Mouse (Mus musculus) E14TG2a.4 (cell line): Measurements from ENCODE around the gene Tmcc1.

ENCODE experiments used
- H3K27me3 ChIP-seq: 2 replicates; pipeline ENCODE4 v1.6.1; 2014; ENCODE audit warnings: low read length, control low read depth; ENCODE audit not compliant: insufficient read depth
- H3K36me3 ChIP-seq: 2 replicates; pipeline ENCODE4 v1.6.1; 2014; ENCODE audit warnings: low read length, control low read depth; ENCODE audit not compliant: insufficient read depth
- H3K4me1 ChIP-seq: replicated peaks from 2 replicates; pipeline ENCODE4 v1.6.1; 2014; ENCODE audit warnings: low read depth, low read length, control low read depth
- H3K4me3 ChIP-seq: replicated peaks from 2 replicates; pipeline ENCODE4 v1.5.1; 2014; ENCODE audit warnings: mild to moderate bottlenecking, low read length
- H3K9me3 ChIP-seq: 2 replicates; pipeline ENCODE4 v1.6.1; 2014; ENCODE audit warnings: low read length, control low read depth
- CTCF ChIP-seq: conservative IDR thresholded peaks from 2 replicates; pipeline ENCODE4 v1.5.1; 2014; ENCODE audit warnings: low read length
- NANOG ChIP-seq: IDR thresholded peaks from 2 replicates; pipeline ENCODE4 v1.6.1; 2014; ENCODE audit warnings: borderline replicate concordance, low read length, mixed read lengths
- POU5F1 ChIP-seq: IDR thresholded peaks from 2 replicates; pipeline ENCODE4 v1.6.1; 2014; ENCODE audit warnings: low read length, borderline replicate concordance

The Tmcc1 gene

DNA sequence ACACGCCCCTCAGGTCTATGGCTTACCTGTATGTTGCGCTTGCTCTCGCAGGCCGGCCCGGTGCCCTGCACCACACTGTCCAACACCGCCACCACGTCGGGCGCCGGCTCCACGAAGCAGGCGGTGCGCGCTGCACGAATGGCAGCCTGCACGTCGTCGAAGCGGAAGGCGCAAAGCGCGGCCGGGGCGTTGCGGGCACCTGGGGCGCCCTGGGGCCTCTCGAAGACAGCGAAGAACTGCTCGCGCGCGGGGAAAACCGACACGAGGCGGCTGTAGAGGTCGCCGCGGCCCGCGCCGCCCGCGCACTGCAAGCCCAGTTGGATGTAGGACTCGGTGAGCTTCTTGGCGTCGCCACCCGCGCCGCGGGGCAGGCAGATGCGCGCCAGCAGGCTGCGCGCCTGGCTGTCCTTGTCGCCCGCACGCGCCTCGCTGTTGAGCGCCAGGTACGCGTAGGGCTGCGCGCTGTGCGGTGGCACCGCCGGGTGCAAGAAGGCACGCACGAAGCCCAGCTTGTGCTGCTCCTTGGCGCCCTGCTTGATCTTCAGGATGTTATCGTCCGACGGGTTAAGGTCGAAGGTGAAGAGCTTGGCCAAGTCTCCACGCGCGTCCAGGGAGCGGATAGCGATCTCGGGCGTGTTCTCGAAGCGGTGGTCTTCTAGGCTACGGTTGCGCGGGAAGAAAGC, 199.7 kb downstream of the Tmcc1 start:
- H3K9me3 ChIP-seq, result no peaks in the 10 kb centered on the region
- H3K4me1 ChIP-seq, result peaks cover 34% of the 10 kb centered on the region
- peaks cover 90% of the 10 kb centered on the region for H3K27me3 ChIP-seq
- no peaks in the 10 kb centered on the region for H3K36me3 ChIP-seq
- no peak for TF ChIP-seq NANOG
- no peak for TF ChIP-seq POU5F1
- no peak for TF ChIP-seq CTCF
- peak overlapping the region; percentile 77 for H3K4me3 ChIP-seq

DNA sequence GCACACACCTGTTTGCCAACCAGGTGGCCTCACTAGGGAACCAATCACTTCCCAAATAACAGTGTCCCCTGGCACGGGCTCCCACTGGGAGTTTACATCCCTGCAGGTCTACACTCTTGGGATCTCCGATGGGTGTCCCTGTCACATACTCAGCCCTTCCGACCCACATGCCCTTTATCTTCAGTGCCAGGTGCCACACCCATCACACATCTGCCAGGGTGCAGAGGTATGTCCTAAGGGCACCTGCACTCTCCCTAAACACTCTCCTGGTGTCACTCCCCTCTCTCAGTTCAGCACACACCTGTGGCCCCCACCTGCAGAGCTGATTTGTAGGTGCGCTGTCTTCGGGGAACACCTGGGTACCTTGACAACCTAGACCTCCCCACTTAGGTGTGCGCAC, 200.3 kb downstream of the Tmcc1 start:
- TF ChIP-seq CTCF, result no peak
- TF ChIP-seq POU5F1, result no peak
- TF ChIP-seq NANOG, result no peak
- Histone ChIP-seq H3K27me3 (peaks cover 88% of the 10 kb centered on the region), H3K36me3 (no peaks in the 10 kb centered on the region), H3K4me1 (peaks cover 28% of the 10 kb centered on the region), H3K4me3 (peak overlapping the region; percentile 77), H3K9me3 (no peaks in the 10 kb centered on the region)

DNA sequence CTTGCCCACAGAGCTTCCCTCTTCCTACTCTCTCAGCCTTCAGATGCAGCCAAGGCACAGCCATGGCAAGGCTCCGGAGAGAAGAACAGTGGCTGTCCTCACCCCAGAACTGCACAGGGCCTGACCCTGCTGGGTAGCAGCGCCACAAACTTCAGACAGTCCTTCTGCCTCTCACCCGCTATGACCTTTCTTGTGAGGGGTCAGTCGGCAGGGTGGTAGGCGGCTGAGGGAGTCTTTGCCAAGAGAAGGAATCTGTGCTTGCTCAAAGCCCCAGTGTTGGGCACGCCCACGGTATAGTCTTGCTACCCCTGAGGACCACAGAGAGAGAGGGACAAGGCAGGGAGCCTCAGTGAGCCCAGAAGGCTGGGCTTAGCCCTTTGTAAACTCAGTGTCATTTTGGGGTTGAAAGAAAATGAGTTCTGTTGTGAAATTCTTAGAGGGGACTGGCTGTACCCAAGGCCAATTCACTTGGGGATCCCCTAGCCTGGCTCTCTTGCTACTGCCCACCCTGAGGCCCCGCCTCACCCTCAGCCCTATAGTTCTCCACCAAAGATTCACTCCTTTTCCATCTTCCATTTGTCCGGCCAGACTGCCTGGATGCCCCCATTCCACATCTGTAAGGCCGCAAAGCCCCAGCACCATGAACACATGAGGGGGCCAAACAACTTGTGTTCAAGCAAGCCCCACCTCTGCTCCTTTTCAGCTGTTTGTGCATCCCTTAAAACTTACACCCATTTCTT, 201.2 kb downstream of the Tmcc1 start:
- TF ChIP-seq NANOG, result no peak
- H3K27me3 ChIP-seq, result peaks cover 90% of the 10 kb centered on the region
- H3K36me3 ChIP-seq, result no peaks in the 10 kb centered on the region
- H3K4me3 ChIP-seq, result no peak overlapping the region
- H3K4me1 ChIP-seq, result peaks cover 25% of the 10 kb centered on the region
- no peaks in the 10 kb centered on the region for H3K9me3 ChIP-seq

DNA sequence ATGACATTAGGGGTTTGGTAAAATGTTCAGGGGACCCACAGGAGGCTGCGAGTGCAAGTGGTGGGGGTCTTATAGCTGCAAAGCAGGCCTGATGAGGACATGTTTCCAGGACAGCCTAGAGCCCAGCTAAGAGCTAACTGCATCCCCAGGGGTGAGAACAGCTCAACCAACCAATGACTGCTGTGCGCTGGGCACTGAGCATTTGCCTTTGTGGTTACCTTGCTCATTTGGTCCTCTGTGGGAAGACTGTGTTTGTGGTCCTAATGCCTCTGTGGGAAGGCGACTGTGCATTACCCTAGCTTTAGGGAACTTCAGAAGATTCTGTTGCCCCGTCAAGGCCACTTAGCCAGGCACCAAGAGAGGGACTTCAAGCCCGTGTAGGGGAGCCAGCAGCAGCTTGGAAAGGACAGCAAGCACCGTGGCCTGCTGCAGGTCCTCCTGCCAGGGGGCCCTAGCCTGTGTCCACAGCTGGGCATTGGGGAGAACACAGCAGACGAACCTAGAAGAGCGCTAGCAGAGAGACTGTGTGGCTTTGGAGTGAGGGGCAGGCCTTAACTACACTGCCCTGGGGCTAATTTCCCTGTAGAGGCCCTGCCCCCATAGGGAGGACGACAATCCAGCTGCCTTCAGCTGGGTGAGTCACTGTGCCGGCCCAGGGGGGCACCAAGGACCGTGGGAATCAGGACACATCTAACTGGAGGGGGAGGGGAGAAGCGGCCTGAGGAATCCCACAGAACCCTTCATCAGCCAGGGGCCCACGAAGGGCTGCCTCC, 202.0 kb downstream of the Tmcc1 start:
- TF ChIP-seq POU5F1 (no peak), CTCF (no peak), NANOG (no peak)
- H3K4me1 ChIP-seq, result peaks cover 22% of the 10 kb centered on the region
- H3K27me3 ChIP-seq, result peaks cover 88% of the 10 kb centered on the region
- no peaks in the 10 kb centered on the region for H3K36me3 ChIP-seq
- H3K4me3 ChIP-seq, result no peak overlapping the region
- no peaks in the 10 kb centered on the region for H3K9me3 ChIP-seq

DNA sequence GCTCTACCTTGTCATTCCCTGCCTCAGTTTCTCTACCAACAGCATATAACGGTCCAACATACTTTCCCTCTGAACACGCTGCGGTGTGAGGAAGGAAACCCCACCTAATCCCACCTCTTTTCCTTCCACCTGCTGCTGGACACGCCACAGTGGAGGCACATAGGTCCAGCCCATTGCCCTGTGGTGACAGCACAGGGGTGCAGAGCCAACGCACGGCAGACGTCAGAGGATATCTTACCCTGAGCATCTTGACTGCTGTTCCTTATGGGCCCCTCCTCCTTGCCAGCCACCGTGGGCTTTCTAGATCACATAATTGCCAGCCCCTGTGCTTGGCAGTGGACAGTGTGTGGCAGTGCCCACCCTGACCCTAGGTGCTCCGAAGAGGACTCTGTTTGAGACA, 202.8 kb downstream of the Tmcc1 start:
- Histone ChIP-seq H3K4me3 (no peak overlapping the region), H3K27me3 (peaks cover 87% of the 10 kb centered on the region), H3K4me1 (peaks cover 15% of the 10 kb centered on the region), H3K36me3 (no peaks in the 10 kb centered on the region), H3K9me3 (no peaks in the 10 kb centered on the region)
- no peak for TF ChIP-seq NANOG
- TF ChIP-seq POU5F1, result no peak
- no peak for TF ChIP-seq CTCF

DNA sequence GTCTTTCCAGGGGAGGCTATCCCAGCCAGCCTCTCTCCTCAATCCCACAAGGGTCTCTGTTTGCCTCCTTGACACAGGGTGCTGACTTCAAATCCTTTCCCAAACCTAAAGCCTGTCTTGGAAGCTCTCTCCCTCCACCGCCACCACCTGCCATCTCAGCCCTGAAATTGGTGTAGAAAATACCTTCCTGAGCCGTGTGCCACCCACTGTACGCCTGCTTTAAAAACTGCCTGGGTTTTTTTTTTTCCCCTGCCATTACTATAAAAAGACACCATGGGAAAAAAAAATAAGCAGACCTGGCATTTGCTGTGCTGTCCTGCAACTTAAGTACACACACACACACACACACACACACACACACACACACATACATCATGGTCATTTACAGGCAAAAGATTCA, 203.2 kb downstream of the Tmcc1 start:
- no peaks in the 10 kb centered on the region for H3K36me3 ChIP-seq
- H3K4me1 ChIP-seq, result peaks cover 14% of the 10 kb centered on the region
- no peaks in the 10 kb centered on the region for H3K9me3 ChIP-seq
- peaks cover 88% of the 10 kb centered on the region for H3K27me3 ChIP-seq
- no peak overlapping the region for H3K4me3 ChIP-seq
- TF ChIP-seq NANOG, result no peak

DNA sequence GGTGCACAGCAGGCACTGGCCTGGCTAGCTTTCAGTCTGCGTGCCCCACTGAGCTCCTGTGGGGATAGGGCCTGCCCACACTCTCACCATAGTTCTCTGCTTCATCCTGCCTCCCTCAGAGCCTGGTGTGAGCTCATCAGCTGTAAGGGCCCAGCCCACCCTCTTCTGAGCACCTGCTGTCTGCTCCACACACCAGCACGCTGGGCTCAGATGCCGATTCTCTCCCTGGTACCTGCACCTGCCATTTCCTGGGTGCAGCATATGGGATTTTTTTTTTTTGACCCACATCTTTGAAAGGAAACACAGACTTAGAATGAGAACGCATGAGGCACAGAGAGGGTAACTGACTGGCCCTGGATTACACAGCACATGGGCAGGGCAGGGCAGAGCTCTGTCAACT, 203.7 kb downstream of the Tmcc1 start:
- peaks cover 90% of the 10 kb centered on the region for H3K27me3 ChIP-seq
- H3K4me1 ChIP-seq, result peaks cover 14% of the 10 kb centered on the region
- H3K4me3 ChIP-seq, result no peak overlapping the region
- no peaks in the 10 kb centered on the region for H3K36me3 ChIP-seq
- TF ChIP-seq POU5F1 (no peak), NANOG (no peak), CTCF (no peak)
- H3K9me3 ChIP-seq, result no peaks in the 10 kb centered on the region

DNA sequence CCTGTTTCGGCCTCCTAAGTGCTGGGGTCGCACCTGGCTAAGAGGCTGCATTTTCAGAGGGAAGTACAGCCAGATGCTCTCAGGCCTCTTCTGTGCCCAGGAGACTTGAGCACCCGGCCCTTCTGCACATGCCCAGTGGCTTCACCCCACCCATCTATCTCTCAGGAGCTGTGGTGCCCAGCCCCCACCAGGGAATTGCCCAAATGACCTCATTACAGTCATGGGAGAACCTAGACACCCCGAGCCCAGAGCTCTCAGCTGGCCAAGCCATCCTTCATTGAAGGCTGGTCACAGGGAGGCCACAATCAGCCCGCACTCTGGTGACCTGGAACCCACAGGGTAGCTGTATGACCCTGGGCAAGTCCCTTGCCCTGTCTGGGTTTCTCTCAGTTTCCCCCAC, 204.3 kb downstream of the Tmcc1 start:
- Histone ChIP-seq H3K4me3 (no peak overlapping the region), H3K36me3 (no peaks in the 10 kb centered on the region), H3K27me3 (peaks cover 85% of the 10 kb centered on the region), H3K9me3 (no peaks in the 10 kb centered on the region), H3K4me1 (peaks cover 13% of the 10 kb centered on the region)
- TF ChIP-seq NANOG, result no peak
- no peak for TF ChIP-seq CTCF
